Mouse (Mus musculus): ENCODE data around the gene Olfr902.
"Not testable (repeated sequence)": the region's sequence is repeated elsewhere in the genome, so short reads cannot be mapped to it uniquely, and the experiment has no call there.

Olfr902 gene

GRCm38 (mm10) chr9:38447352-38447751, at the start of gene Olfr902:
TSS of gene Olfr902 (plus strand) at chr9:38447652.
- no peak for DNase-seq (ENCODE audit: low read depth)

GRCm38 (mm10) chr9:38401398-38401797, 46.1 kb upstream of the Olfr902 start, which contains the start of gene Olfr147:
TSS of gene Olfr147 (plus strand) at chr9:38401698.
- no peak for DNase-seq (ENCODE audit: low read depth)

GRCm38 (mm10) chr9:38407502-38407901, 40.0 kb upstream of the Olfr902 start:
- not testable (repeated sequence) for DNase-seq (ENCODE audit: low read depth)

GRCm38 (mm10) chr9:38413502-38413901, 34.0 kb upstream of the Olfr902 start:
- DNase-seq (ENCODE audit: low read depth): not testable (repeated sequence)

- no peak for DNase-seq (ENCODE audit: low read depth)
These were observed 23.7 kb upstream of the Olfr902 start for GRCm38 (mm10) chr9:38423801-38424200.

- DNase-seq (ENCODE audit: low read depth): no peak
These were observed 20.4 kb upstream of the Olfr902 start for GRCm38 (mm10) chr9:38427026-38427425.

GRCm38 (mm10) chr9:38429155-38429554, 18.3 kb upstream of the Olfr902 start, which contains the start of gene Olfr901:
TSS of gene Olfr901 (plus strand) at chr9:38429455.
- DNase-seq (ENCODE audit: low read depth): no peak

- DNase-seq (ENCODE audit: low read depth): no peak
These were observed 15.4 kb downstream of the Olfr902 start, which contains the start of gene Olfr904 for GRCm38 (mm10) chr9:38462844-38463243. TSS of gene Olfr904 (plus strand) at chr9:38463144.

GRCm38 (mm10) chr9:38470807-38471206, 23.4 kb downstream of the Olfr902 start, which contains the start of gene Olfr905:
TSS of gene Olfr905 (plus strand) at chr9:38471107.
- DNase-seq (ENCODE audit: low read depth): no peak

- no peak for DNase-seq (ENCODE audit: low read depth)
These were observed 39.3 kb downstream of the Olfr902 start, which contains the start of gene Olfr906 for GRCm38 (mm10) chr9:38486785-38487184. TSS of gene Olfr906 (plus strand) at chr9:38487085.

- DNase-seq (ENCODE audit: low read depth): no peak
These were observed 48.0 kb downstream of the Olfr902 start, which contains the start of gene Olfr907 for GRCm38 (mm10) chr9:38495501-38495900. TSS of gene Olfr907 (plus strand) at chr9:38495801.

Measured in induced T-regulatory cell, adult 2 months (primary cell).